Mouse (Mus musculus): ENCODE data around the gene Olfr1406.
"Not testable (repeated sequence)": the region's sequence is repeated elsewhere in the genome, so short reads cannot be mapped to it uniquely, and the experiment has no call there.

Gene Olfr1406

DNA sequence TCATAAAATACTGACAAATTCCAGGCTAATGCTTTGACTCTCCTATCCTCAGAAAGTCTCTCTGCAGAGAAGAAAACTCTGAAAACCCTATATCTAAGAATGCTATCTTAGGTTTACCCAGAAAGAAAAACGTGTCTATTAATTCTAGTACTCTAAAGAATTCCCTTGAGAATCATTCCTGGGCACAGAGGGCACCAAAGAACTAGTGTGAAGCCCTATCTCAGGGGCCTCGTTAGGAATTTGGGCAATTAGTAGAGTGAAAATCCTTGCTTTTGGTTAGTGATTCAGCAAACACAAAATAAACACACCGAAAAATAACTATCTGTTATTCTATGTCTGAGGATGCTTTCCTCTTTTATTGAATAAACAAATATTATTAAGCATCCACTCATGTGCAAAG is at the start of gene Olfr1406:
Gene Olfr1406 (minus strand): TSS at position 101 of the 400 bp plus-strand sequence.
- DNase-seq, result no peak

DNA sequence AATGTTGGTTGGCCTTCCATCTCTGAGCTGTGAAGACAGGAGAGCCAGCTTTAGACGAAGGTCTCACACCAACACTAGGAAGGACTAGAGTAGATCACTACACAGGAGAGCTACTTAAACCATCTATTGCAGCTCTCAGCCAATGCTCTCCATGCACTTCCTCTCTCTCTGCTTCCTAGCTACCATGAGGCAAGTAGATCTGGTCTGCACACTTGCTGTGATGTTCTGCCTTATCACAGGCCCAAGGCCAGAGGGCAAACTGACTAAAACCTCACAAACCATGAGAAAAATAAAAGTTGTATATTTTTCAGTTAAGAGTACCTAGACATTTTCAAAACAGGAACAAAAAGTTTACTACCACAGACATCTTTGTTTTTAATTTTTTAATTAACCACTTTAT is 46.6 kb upstream of the Olfr1406 start:
- not testable (repeated sequence) for DNase-seq

DNA sequence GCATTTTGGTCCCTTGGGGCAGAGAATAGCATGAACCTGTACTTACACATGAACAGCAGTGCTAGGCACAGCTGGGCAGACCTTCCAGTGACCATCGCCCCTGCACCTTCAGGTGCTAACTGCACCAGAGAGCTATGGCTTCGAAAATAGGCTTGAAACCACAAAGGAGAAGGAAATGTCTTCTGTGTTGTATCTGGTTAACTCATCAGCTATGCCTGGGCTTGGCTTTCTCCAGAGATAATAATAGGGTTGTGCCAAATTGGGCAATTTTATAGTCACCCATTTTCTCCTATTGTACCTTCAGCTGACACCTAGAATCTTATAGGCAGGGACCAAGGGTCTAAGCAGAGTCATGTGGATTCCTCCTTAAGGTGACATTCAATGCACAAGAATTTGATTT is 36.6 kb upstream of the Olfr1406 start, which contains the start of gene Fcer1a:
Gene Fcer1a (minus strand): TSS at position 134 of the 400 bp plus-strand sequence.
- DNase-seq, result no peak

DNA sequence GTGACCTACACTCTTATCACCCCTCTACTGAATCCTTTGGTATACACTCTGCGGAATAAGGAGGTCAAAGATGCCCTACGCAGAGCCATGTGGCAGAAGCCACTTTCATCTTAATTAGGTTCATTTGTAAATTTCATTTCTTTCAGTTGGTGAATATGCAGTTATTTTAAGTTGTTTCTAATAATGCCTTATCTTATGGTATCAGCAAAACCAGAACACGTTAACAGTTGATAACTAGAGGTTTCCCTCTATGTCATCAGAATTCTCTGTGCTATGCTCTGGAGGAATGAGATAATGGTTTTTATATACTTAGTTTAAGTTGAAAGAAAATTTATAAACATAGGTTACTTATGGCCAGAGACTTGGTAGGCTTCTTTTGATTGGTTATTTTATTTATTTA is 26.0 kb upstream of the Olfr1406 start:
- DNase-seq, result no peak

DNA sequence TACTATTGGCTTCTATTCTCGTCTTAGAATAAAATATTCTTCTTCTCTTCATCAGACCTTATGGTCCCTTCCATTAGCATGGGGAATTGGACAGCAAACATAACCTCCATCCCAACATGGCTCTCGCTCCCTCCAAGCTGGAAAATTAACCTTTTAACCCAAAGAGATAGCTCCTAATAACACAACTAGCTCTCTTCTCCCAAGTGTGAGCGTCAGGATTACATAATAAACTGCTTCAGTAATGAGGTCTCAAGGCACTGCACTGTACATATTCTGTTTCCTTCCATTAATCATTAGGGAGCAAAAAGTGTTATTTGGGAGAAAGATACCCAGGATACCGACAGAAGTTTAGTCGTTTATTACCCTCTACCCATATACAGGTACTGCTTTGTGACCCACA is 21.7 kb upstream of the Olfr1406 start, which contains the start of gene Olfr1404:
Gene Olfr1404 (plus strand): TSS at position 301 of the 400 bp plus-strand sequence.
- no peak for DNase-seq

DNA sequence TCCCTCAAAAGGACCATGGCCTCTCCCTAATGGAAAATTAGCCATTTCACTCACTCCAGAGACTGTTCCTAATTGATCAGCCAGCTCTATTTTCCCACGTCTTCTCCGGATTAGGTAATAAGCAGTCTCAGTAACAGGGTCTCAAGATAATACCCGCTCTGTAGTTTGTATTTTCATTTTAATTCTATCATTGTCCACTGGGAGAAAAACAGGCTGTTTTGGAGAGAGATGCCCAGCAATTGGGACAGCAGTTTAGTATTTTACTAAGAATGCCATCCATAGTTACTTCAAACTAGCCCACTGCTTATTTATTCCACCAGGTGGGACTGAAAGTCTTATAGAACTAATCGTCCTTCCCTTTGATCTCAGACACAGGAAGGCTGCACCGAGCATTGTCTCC is 7.1 kb upstream of the Olfr1406 start, which contains the start of gene Olfr218:
Gene Olfr218 (plus strand): TSS at position 301 of the 400 bp plus-strand sequence.
- DNase-seq, result no peak

DNA sequence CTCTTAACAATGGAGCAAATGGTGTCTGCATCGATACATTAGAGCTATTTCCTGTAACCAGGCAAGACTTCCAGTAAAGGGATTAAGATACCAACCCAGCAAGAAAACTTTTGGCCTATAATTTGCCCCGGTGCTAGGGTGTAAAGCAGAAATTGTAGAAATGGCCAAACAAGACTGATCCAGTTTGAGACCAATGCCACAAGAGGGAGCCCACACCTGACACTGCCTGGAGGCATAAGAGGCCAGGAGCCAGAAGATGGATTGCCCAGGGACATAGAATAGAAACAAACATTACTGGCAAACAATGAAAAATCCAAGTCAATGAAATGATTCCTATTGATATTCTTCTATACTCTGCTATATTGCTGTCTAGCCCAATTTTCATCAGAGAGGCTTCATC is 5.9 kb upstream of the Olfr1406 start:
- no peak for DNase-seq

DNA sequence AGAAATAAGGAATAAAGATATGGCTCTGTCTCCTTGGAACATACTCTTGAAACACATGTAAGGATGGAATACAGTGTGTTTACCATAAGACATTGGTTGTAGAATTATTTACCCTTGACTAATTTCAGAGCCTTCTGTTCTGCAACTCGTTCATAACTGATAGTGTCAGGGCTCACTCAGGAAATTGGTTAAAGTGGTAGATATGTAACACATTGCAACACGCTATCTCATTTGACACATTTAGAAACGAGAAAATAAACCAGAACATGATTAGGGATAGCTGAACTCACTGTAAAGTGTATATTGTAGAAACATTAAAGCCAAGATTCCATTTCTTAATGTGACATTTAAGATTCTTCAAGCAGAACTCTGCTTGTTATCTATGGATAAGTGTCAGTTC is 1.6 kb upstream of the Olfr1406 start:
- no peak for DNase-seq

DNA sequence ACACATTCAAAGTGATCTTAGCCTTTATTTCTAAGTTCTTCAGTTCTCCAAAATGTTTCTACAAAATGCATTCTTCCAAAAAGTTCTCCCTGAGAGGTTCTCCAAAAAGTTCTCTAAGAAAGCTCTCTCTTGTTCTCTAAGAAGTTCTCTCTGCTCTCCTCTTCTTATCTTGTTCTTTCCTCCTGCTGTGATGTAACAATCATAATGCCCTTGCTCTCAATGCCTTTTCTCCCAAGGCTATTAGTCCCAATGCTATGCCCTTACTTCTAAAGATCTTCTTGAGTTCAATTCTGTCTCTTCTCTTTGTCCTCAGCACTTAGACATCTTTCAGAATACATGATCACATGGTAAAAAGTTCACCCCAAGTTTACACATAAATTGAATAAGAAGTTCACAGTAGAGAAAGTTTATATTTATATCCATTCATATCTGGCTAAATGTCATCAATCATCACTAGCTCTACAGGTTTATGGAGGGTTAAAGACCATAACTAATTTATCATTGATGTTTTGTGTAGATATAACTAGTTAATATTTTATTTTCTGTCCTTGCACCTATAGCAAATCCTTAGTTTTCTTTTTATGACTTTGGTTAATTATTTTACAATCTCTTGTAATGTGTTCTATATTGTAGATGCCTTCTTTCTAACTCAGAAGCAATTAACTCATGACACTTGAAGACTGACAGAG is 16.1 kb downstream of the Olfr1406 start:
- no peak for DNase-seq

DNA sequence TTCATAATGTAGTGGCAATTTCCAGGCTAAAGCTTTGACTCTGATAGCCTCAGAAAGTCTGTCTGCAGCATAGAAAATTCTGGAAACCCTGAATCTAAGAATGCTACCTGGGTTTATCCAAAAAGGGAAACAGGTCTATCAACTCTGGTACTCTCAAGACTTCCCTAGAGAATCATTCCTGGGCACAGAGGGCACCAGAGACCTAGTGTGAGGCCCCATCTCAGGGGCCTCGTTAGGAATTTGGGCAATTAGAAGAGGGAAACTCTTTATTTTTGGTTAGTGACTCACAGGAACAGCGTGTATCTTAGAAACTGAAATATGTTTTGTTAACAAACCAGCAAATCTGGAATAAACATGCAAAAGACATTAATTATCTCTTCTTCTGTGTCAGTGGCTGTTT is 53.2 kb downstream of the Olfr1406 start, which contains the start of gene Olfr1408:
Gene Olfr1408 (minus strand): TSS at position 101 of the 400 bp plus-strand sequence.
- no peak for DNase-seq
